Mouse (Mus musculus) midbrain, embryonic 11.5 days (tissue): ENCODE measurements around the gene Srebf1. TPM values are rescaled to one million over a fixed set of nuclear protein-coding genes. Genes with fewer than 3 reads are reported as not detected.

ENCODE experiments used
- ATAC-seq: fragments of 200-750 bp; cut with Nextera tagmentation; 2 replicates; pipeline ENCODE4 v1.8.0; 2017; ENCODE audit warnings: moderate TSS enrichment, moderate library complexity; ENCODE audit not compliant: low FRiP score
- DNase-seq: peaks from one replicate; pipeline ENCODE4 v3.0.0; 2015; ENCODE audit warnings: low spot score; ENCODE audit errors: missing footprints
- H3K27ac ChIP-seq: fragments of 300-500 bp; sonication (generic); 2 replicates; pipeline ENCODE4 v1.5.1; 2014; ENCODE audit warnings: low read depth, low read length
- H3K27me3 ChIP-seq: fragments of 300-500 bp; sonication (generic); 2 replicates; pipeline ENCODE4 v1.6.1; 2014; ENCODE audit warnings: mild to moderate bottlenecking, low read length, moderate library complexity, mixed read lengths; ENCODE audit not compliant: control insufficient read depth, insufficient read depth
- H3K36me3 ChIP-seq: fragments of 300-500 bp; sonication (generic); 2 replicates; pipeline ENCODE4 v1.6.1; 2014; ENCODE audit warnings: mild to moderate bottlenecking, low read length, moderate library complexity, mixed read lengths; ENCODE audit not compliant: control insufficient read depth, insufficient read depth
- H3K4me1 ChIP-seq: fragments of 300-500 bp; sonication (generic); 2 replicates; pipeline ENCODE4 v1.6.1; 2014; ENCODE audit warnings: low read length; ENCODE audit not compliant: control insufficient read depth, insufficient read depth
- H3K4me2 ChIP-seq: fragments of 300-500 bp; sonication (generic); 2 replicates; pipeline ENCODE4 v1.6.1; 2014; ENCODE audit warnings: mild to moderate bottlenecking, moderate library complexity
- H3K4me3 ChIP-seq: fragments of 300-500 bp; sonication (generic); 2 replicates; pipeline ENCODE4 v1.5.1; 2014; ENCODE audit warnings: low read depth, low read length
- H3K9ac ChIP-seq: fragments of 300-500 bp; sonication (generic); 2 replicates; pipeline ENCODE4 v1.6.1; 2014; ENCODE audit warnings: low read length
- H3K9me3 ChIP-seq: fragments of 300-500 bp; sonication (generic); 2 replicates; pipeline ENCODE4 v1.6.1; 2016; ENCODE audit warnings: low read length; ENCODE audit not compliant: control insufficient read depth
- WGBS: fragments of 180-500 bp; shearing (Covaris S2); extraction: QIAGEN DNeasy Blood & Tissue Kit; methylation state at CpG from one replicate; pipeline ENCODE4 v1.1.7; 2014; 5-methylcytosine and 5-hydroxymethylcytosine counted together
- polyA plus RNA-seq: library from polyadenylated mRNA; unstranded; fragments of >200 nt; fragmentation: Nextera tagmentation; extraction: Ambion mirVana; gene quantifications from 2 replicates; pipeline ENCODE4 v1.2.1, GENCODE M21; 2014

Srebf1 gene
- polyA plus RNA-seq, 1 experiment from 2014 or later: 41.1 TPM

GRCm38 (mm10) chr11:60228525-60228924, 6.1 kb upstream of the Srebf1 start:
- no peak overlapping the region for H3K4me3 ChIP-seq
- no peak overlapping the region for H3K9ac ChIP-seq
- ATAC-seq: no peak
- no peaks in the 10 kb centered on the region; the same call in 1 of the 2 replicates for H3K4me1 ChIP-seq
- H3K27ac ChIP-seq: no peak overlapping the region
- no peak overlapping the region for H3K4me2 ChIP-seq
- DNase-seq: no peak
- 72% methylated on average over 3 of the region's 3 CpGs for WGBS
- no peaks in the 10 kb centered on the region for H3K27me3 ChIP-seq
- no peaks in the 10 kb centered on the region for H3K9me3 ChIP-seq
- no peaks in the 10 kb centered on the region for H3K36me3 ChIP-seq

GRCm38 (mm10) chr11:60225874-60226273, 3.5 kb upstream of the Srebf1 start:
- Histone ChIP-seq H3K4me3 (no peak overlapping the region), H3K4me1 (peaks cover 6% of the 10 kb centered on the region), H3K27ac (no peak overlapping the region), H3K9ac (no peak overlapping the region), H3K4me2 (no peak overlapping the region), H3K36me3 (no peaks in the 10 kb centered on the region), H3K9me3 (no peaks in the 10 kb centered on the region), H3K27me3 (no peaks in the 10 kb centered on the region)
- DNase-seq (no peak), ATAC-seq (no peak)
- WGBS: 64% methylated on average over 1 of the region's 1 CpGs

- Histone ChIP-seq H3K4me1 (peaks cover 9% of the 10 kb centered on the region), H3K4me2 (no peak overlapping the region), H3K9ac (no peak overlapping the region), H3K9me3 (no peaks in the 10 kb centered on the region), H3K4me3 (no peak overlapping the region), H3K27me3 (no peaks in the 10 kb centered on the region), H3K27ac (no peak overlapping the region), H3K36me3 (no peaks in the 10 kb centered on the region)
- DNase-seq (no peak), ATAC-seq (no peak)
- 57% methylated on average over 4 of the region's 4 CpGs for WGBS
Observed at GRCm38 (mm10) chr11:60224676-60225075, 2.3 kb upstream of the Srebf1 start.

DNA sequence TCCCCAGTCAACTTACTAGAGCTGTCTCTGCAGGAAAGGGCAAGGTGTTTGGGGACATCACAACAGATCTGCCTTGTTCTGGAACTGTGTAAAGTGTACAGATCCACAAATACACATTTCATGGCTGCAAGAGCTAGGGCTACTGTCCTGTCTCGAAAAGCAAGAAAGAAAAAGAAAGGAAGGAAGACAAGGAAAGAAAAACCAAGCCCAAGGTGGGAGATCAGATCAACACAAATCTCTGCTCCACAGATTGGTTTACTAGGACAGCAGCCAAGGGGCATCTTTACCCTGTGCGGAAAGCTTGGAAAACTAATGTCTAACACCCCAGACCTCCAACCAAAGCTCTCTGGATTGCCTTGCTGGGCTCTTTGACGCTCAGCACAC, 304 bp downstream of the Srebf1 start:
- no peaks in the 10 kb centered on the region for H3K9me3 ChIP-seq
- ATAC-seq (no peak), DNase-seq (no peak)
- peak overlapping the region; percentile 49 for H3K4me2 ChIP-seq
- H3K4me3 ChIP-seq: peak overlapping the region; percentile 22; the same call in 1 of the 2 replicates
- H3K9ac ChIP-seq: no peak overlapping the region
- no peaks in the 10 kb centered on the region for H3K36me3 ChIP-seq
- no peak overlapping the region for H3K27ac ChIP-seq
- no peaks in the 10 kb centered on the region for H3K27me3 ChIP-seq
- peaks cover 12% of the 10 kb centered on the region for H3K4me1 ChIP-seq
- 49% methylated on average over 3 of the region's 3 CpGs for WGBS

GRCm38 (mm10) chr11:60221425-60221824, 956 bp downstream of the Srebf1 start:
- H3K4me1 ChIP-seq: peaks cover 12% of the 10 kb centered on the region
- no peak overlapping the region for H3K4me3 ChIP-seq
- H3K4me2 ChIP-seq: no peak overlapping the region
- H3K9ac ChIP-seq: no peak overlapping the region
- H3K36me3 ChIP-seq: no peaks in the 10 kb centered on the region
- no peak for ATAC-seq
- H3K27me3 ChIP-seq: no peaks in the 10 kb centered on the region
- H3K9me3 ChIP-seq: no peaks in the 10 kb centered on the region
- no peak overlapping the region for H3K27ac ChIP-seq
- 84% methylated on average over 6 of the region's 6 CpGs for WGBS
- DNase-seq: no peak

DNA sequence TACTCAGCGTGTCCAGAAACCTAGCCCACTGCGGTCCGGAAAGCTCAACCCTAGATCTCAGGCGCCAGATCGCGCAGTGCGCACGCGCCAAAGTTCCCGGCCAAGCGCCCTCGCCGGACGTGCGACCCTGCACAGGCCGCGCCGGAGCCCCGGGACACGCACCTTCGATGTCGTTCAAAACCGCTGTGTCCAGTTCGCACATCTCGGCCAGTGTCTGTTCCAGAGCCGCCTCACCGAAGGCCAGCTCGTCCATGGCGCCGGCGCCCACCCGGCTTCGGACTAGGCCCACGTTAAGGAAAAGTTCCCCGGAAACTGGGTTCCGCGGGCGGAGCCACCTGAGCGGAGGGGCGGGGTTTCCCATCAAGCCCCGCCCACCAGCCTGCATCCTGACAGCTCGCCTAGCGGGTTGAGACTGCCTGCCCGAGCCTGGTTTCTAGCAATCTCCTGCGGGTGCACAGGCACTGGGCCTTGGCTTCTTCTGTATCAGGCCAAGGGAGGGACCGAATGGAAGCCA, 2.0 kb downstream of the Srebf1 start:
- Histone ChIP-seq H3K4me1 (peaks cover 12% of the 10 kb centered on the region), H3K36me3 (no peaks in the 10 kb centered on the region), H3K4me3 (peak overlapping the region; percentile 69), H3K27me3 (no peaks in the 10 kb centered on the region), H3K4me2 (peak overlapping the region; percentile 67), H3K9me3 (no peaks in the 10 kb centered on the region), H3K9ac (peak overlapping the region; percentile 75), H3K27ac (no peak overlapping the region)
- WGBS: under 1% methylated on average over 46 of the region's 46 CpGs
- ATAC-seq: peak; percentile 86
- DNase-seq: peak; percentile 100

DNA sequence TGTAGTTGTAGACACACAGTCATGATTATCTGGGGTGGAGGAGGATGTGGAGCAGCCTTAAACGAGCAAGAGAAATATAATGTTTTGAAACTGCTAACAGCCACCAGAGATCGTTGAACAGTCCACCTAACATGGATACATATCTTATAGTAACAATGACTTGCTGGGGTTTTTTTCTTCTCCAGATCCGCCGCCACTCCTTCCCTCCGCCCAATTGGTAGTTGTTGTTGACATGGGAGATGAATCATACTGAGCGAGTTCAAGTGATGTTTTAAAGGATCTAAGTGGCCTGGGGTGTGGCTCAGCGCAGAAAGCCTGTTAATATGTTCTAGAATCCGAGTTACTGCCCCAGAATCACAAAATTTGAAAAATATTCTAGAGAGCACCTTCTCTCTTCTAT, 2.8 kb downstream of the Srebf1 start:
- H3K27ac ChIP-seq: no peak overlapping the region

DNA sequence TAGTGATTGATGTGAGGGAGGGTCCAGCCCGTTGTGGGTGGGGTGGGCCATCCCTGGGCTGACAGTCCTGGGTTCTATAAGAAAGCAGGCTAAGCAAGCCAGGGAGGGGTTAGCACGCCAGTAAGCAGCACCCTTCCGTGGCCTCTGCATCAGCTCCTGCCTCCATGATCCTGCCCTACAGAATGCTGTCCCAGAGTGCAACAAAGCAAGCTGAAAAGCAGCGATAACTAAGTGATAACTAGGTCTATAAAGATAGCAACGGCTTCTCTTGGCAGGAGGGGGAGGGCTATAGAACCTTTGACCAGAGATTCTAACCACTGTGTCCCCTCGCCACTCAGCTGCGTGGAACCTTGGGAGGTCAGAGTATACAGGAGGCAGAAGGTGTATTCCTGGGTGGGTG, 4.9 kb downstream of the Srebf1 start:
- Histone ChIP-seq H3K9ac (no peak overlapping the region), H3K27me3 (no peaks in the 10 kb centered on the region), H3K27ac (no peak overlapping the region), H3K4me3 (no peak overlapping the region), H3K4me1 (peaks cover 7% of the 10 kb centered on the region), H3K9me3 (no peaks in the 10 kb centered on the region), H3K4me2 (no peak overlapping the region), H3K36me3 (no peaks in the 10 kb centered on the region)
- ATAC-seq (no peak), DNase-seq (no peak)
- WGBS: 90% methylated on average over 7 of the region's 7 CpGs

More for the DNA sequence above, 2.8 kb downstream of the Srebf1 start:
- Histone ChIP-seq H3K4me1 (peaks cover 12% of the 10 kb centered on the region), H3K9me3 (no peaks in the 10 kb centered on the region), H3K4me3 (peak overlapping the region; percentile 69), H3K4me2 (peak overlapping the region; percentile 67), H3K27me3 (no peaks in the 10 kb centered on the region), H3K36me3 (no peaks in the 10 kb centered on the region), H3K9ac (peak overlapping the region; percentile 75)
- DNase-seq: no peak
- no peak for ATAC-seq
- WGBS: 57% methylated on average over 8 of the region's 8 CpGs

GRCm38 (mm10) chr11:60216671-60217070, 5.7 kb downstream of the Srebf1 start:
- Histone ChIP-seq H3K9me3 (no peaks in the 10 kb centered on the region), H3K4me2 (no peak overlapping the region), H3K9ac (no peak overlapping the region), H3K27ac (no peak overlapping the region), H3K4me3 (no peak overlapping the region), H3K27me3 (no peaks in the 10 kb centered on the region), H3K4me1 (peaks cover 13% of the 10 kb centered on the region), H3K36me3 (no peaks in the 10 kb centered on the region)
- ATAC-seq (no peak), DNase-seq (no peak)
- WGBS: 91% methylated on average over 1 of the region's 1 CpGs
